Mouse (Mus musculus) erythroblast, embryonic 14.5 days (primary cell): Measurements from ENCODE around the gene Steap2. TPM values are rescaled to one million over a fixed set of nuclear protein-coding genes. Genes with fewer than 3 reads are reported as not detected.
"Not testable (repeated sequence)": the region's sequence is repeated elsewhere in the genome, so short reads cannot be mapped to it uniquely, and the experiment has no call there.

Experiments used
- H3K27me3 ChIP-seq: 2 replicates; pipeline ENCODE4 v1.6.1; 2012; ENCODE audit warnings: inconsistent platforms; ENCODE audit not compliant: control insufficient read depth
- H3K36me3 ChIP-seq: 2 replicates; pipeline ENCODE4 v1.6.1; 2012; ENCODE audit warnings: mild to moderate bottlenecking, inconsistent platforms; ENCODE audit not compliant: control insufficient read depth
- H3K4me1 ChIP-seq: 2 replicates; pipeline ENCODE4 v1.6.1; 2012; ENCODE audit warnings: inconsistent platforms; ENCODE audit not compliant: control insufficient read depth
- H3K4me3 ChIP-seq: replicated peaks from 2 replicates; pipeline ENCODE3; 2012; ENCODE audit warnings: moderate library complexity, mild to moderate bottlenecking, inconsistent platforms
- H3K9me3 ChIP-seq: 2 replicates; pipeline ENCODE4 v1.6.1; 2012; ENCODE audit warnings: low read length, inconsistent platforms, mixed read lengths; ENCODE audit not compliant: control insufficient read depth
- GATA1 ChIP-seq: IDR thresholded peaks from 2 replicates; pipeline ENCODE4 v1.6.1; 2012; ENCODE audit warnings: low read length, inconsistent platforms, mixed read lengths
- TAL1 ChIP-seq: IDR thresholded peaks from 3 replicates; pipeline ENCODE4 v1.6.1; 2012; ENCODE audit warnings: low read length, inconsistent platforms, mixed read lengths
- polyA plus RNA-seq: library from polyadenylated mRNA; stranded (reverse); fragments of >175 nt; gene quantifications from 2 replicates; pipeline ENCODE4 v1.2.3, GENCODE M21; 2012

The Steap2 gene
- polyA plus RNA-seq, 1 experiment: 0.01 TPM

DNA sequence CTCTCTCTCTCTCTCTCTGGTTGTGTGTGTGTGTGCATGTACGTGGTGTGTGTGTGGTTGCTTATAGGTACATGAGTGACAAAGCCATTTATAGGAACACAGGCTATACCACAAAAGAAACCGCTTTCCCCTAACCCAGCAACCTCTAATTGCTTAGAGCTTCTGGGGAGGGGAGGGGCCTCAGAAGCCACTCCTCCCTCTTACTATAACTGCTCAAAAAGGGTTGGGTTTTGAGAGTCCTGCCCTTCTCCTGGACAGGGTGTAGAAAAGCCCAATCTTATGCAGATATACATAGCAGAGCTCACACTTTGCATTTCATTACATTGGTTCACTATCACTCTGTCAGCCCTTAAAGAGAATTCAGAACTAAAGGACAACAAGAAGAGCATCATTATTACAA is 6.0 kb upstream of the Steap2 start:
- TF ChIP-seq GATA1 (no peak), TAL1 (no peak)
- H3K27me3 ChIP-seq: no peaks in the 10 kb centered on the region
- no peaks in the 10 kb centered on the region for H3K36me3 ChIP-seq
- no peaks in the 10 kb centered on the region for H3K9me3 ChIP-seq
- H3K4me1 ChIP-seq: no peaks in the 10 kb centered on the region
- no peak overlapping the region for H3K4me3 ChIP-seq

DNA sequence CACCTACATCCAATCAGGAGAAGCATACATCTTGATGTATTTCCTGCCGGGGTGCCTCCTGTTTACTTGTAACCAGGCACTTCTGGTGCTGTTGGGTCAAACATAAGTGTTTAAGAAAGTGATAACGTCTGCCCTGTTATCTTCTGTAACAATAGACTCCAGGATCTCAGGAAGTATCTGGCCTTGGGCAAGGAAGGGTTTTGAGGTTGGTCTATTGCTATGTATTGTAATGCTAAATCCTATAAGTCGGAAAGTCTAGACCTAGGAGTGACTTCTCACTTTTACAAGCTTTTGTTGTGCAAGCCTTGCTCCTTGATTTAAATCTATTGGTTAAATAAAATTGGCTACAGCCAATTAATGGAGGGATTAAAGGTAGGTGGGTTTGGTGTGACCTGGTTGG is 4.5 kb upstream of the Steap2 start:
- H3K4me3 ChIP-seq: no peak overlapping the region
- no peaks in the 10 kb centered on the region for H3K36me3 ChIP-seq
- no peak for TF ChIP-seq TAL1
- no peak for TF ChIP-seq GATA1
- peaks cover 9% of the 10 kb centered on the region for H3K27me3 ChIP-seq
- H3K9me3 ChIP-seq: no peaks in the 10 kb centered on the region
- H3K4me1 ChIP-seq: no peaks in the 10 kb centered on the region

- Histone ChIP-seq H3K4me3 (no peak overlapping the region), H3K27me3 (peaks cover 26% of the 10 kb centered on the region), H3K4me1 (no peaks in the 10 kb centered on the region), H3K9me3 (no peaks in the 10 kb centered on the region), H3K36me3 (no peaks in the 10 kb centered on the region)
- no peak for TF ChIP-seq GATA1
- TF ChIP-seq TAL1: no peak
Observed at GRCm38 (mm10) chr5:5695401-5695942, 1.1 kb upstream of the Steap2 start.

- H3K36me3 ChIP-seq: no peaks in the 10 kb centered on the region
- TF ChIP-seq GATA1 (no peak), TAL1 (no peak)
- H3K9me3 ChIP-seq: no peaks in the 10 kb centered on the region
- H3K4me1 ChIP-seq: no peaks in the 10 kb centered on the region
- H3K4me3 ChIP-seq: peak overlapping the region; percentile 54
- peaks cover 26% of the 10 kb centered on the region for H3K27me3 ChIP-seq
Observed at GRCm38 (mm10) chr5:5693541-5693955, 830 bp downstream of the Steap2 start.

DNA sequence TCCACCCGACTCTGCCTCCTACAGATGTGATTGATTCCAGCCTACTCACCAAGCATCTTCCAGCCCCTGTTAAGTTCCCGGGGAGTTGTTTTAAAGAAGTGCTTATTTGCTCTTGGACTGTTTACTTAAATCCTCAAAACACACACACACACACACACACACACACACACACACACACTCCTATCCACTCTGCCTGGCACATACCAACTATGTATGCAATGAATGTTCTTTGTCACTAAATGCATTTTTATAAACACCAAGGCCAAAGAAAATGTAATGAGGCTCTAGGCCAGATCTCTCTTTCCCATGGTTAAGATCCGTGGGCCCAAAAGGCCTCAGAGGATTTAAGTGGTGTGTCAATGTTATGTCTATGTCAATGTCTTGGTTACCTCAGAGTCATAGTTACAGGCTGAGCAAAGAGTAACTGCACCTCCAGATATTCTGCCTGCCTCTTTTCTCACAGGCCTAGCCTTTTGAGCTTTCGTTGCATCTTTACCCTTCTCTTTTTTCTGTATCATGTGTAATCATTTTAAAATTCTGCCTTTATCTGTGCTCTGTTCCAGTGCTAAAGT is 2.1 kb downstream of the Steap2 start:
- Histone ChIP-seq H3K36me3 (no peaks in the 10 kb centered on the region), H3K4me3 (no peak overlapping the region), H3K9me3 (no peaks in the 10 kb centered on the region), H3K4me1 (no peaks in the 10 kb centered on the region), H3K27me3 (peaks cover 26% of the 10 kb centered on the region)
- TF ChIP-seq TAL1 (no peak), GATA1 (no peak)

DNA sequence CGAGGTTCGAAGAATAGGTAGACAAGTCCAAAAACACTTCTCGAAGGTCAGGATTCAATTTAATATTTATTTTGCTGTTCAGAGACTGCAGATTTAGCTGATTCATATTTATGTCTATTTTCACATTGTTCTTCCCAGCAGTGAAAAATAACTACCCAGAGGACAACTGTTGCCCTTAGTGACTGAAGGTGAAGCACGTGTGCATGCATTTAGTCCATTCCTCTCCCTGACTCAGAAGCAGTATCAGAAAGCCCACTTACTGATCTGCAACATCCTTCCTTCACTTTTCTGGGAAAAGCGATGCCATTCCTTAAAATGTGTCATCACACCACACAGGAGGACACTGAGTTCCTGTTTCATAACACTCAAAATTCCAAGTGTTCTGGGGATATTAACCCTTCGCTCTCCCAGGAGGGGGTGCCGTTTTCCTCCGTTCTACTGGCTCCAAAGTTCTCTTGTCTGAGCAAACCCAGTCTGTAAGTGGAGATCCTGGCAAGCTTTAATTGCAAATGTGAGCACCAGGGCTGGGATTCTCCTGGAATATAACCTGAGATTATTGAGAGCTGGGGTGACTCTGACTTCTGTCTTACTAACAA is 5.3 kb downstream of the Steap2 start:
- TF ChIP-seq GATA1 (no peak), TAL1 (no peak)
- Histone ChIP-seq H3K27me3 (peaks cover 19% of the 10 kb centered on the region), H3K9me3 (no peaks in the 10 kb centered on the region), H3K4me3 (no peak overlapping the region), H3K4me1 (no peaks in the 10 kb centered on the region), H3K36me3 (no peaks in the 10 kb centered on the region)

DNA sequence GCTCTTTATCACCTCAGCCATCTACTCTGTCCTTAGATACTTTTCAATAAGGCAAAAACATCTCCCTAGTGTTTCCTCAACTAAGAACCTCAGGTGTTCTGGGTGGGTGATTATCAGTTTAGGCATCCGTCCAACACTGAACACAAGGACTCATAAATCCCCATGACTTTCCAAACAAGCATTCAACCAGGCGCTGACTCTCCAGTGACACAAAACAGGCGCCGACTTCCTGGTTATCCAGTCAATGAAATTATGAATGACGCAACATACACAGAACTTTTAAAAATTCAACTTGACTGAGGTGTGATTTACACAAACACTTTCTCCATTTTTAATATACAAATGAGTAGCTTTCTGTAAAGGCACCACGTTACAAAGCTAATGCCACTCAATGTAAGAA is 6.2 kb downstream of the Steap2 start:
- H3K36me3 ChIP-seq: no peaks in the 10 kb centered on the region
- TF ChIP-seq GATA1 (no peak), TAL1 (no peak)
- no peaks in the 10 kb centered on the region for H3K4me1 ChIP-seq
- H3K4me3 ChIP-seq: no peak overlapping the region
- peaks cover 11% of the 10 kb centered on the region for H3K27me3 ChIP-seq
- no peaks in the 10 kb centered on the region for H3K9me3 ChIP-seq

DNA sequence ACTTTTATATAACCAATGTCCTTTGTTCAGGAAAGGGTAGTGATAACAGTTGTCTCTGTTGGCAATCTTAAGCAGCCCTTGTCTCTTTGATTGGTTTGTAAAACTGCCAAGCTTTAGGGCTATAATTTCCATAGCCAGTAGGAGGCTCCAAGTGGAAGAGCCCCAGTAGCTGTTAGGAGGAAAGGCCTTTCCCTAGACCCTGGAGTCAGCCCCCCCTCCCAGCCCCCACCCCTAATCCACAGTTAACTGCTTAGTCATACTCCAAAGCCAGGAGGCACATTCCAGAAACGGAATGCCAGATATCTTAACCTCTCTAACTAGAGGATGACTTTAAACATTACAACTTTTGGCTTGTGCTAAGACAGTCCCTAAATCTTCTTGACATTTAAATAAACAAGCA is 7.4 kb downstream of the Steap2 start:
- TF ChIP-seq GATA1 (no peak), TAL1 (no peak)
- no peaks in the 10 kb centered on the region for H3K9me3 ChIP-seq
- no peaks in the 10 kb centered on the region for H3K36me3 ChIP-seq
- no peaks in the 10 kb centered on the region for H3K4me1 ChIP-seq
- peaks cover 2% of the 10 kb centered on the region; the same call in 1 of the 2 replicates for H3K27me3 ChIP-seq
- H3K4me3 ChIP-seq: no peak overlapping the region

DNA sequence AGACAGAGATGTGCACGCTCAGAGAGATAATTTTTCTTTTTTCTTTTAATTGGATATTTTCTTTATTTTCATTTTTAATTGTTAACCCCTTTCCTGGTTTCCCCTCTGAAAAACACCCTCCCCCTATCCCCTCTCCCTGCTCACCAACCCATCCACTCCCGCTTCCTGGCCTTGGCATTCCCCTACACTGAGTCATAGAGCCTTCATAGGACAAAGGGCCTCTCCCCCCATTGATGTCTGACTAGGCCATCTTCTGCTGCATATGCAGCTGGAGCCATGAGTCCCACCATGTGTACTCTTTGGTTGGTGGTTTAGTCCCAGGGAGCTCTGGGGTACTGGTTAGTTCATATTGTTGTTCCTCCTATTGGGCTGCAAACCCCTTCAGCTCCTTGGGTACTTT is 9.4 kb downstream of the Steap2 start:
- H3K4me1 ChIP-seq, H3K27me3 ChIP-seq, H3K9me3 ChIP-seq, H3K36me3 ChIP-seq, H3K4me3 ChIP-seq: not testable (repeated sequence)

- Histone ChIP-seq H3K4me3 (no peak overlapping the region), H3K4me1 (no peaks in the 10 kb centered on the region)
- TF ChIP-seq GATA1 (no peak), TAL1 (no peak)
Observed at GRCm38 (mm10) chr5:5683292-5683691, 11.1 kb downstream of the Steap2 start.

More at GRCm38 (mm10) chr5:5683292-5683691, 11.1 kb downstream of the Steap2 start:
- no peaks in the 10 kb centered on the region for H3K9me3 ChIP-seq
- H3K36me3 ChIP-seq: no peaks in the 10 kb centered on the region
- H3K27me3 ChIP-seq: no peaks in the 10 kb centered on the region
